Mouse (Mus musculus) liver, adult (tissue): ENCODE data around the gene Ptprn2.

ENCODE experiments used
- GATA4 ChIP-seq: IDR thresholded peaks from 2 replicates; pipeline ENCODE4 v1.6.1; 2014; ENCODE audit warnings: mild to moderate bottlenecking, low read length; ENCODE audit not compliant: insufficient replicate concordance

Ptprn2 gene

DNA sequence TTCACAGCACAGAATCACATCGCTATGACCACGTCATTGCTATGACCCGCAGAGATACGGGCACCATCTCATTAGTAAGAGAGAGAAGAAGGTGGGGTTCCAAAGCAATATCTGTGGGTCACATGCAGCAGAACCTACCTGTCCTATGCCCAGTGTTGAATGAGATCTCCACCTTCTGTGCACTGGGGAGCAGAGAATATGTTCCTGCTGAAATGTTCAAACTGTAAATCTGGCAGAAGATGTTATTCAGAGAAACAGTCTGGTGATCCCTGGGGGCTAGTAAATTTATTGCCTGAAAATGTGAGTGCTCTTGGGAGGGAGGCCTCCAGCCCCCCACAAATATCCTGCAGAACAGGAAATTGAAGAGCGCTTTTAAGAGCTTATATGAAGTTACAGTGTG is 490.0 kb downstream of the Ptprn2 start:
- TF ChIP-seq GATA4: no peak

DNA sequence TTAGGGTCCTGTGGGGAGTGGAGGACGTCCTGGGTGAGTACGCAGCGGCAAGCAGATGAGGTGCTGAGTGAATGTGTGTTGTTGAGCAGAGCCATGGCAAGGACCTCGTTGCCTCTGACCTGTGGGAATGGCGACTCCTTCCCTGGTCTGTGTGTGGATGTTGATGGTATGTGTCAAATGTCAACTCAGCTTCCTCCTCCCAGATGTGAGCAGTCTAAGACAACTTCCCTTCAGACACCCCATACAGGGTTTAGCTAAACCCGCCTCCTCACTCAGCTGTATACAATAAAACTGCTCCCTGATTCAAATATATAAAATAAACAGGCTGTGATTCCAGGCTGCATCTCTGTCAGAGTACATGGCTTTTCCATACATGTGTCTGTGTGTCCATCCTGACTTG is 491.5 kb downstream of the Ptprn2 start:
- no peak for TF ChIP-seq GATA4

DNA sequence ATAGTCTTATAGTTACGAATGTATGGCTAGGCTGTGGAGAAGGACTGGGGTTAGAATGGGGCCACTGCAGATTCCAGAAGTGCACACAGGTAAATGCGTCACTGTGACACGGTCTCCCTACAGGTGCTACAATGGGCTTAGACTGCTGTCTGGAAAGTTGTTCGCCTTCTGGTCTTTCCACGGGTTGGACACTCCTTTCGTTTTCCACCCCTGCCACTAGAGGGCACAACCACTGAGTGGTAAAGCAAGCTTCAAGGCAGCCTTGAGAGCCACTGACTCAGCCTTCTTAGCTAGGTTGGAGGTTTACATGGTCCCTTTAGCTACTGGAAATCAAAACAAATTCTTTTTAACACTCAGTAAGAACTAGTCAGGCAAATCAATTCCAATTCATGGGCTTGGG is 492.7 kb downstream of the Ptprn2 start:
- no peak for TF ChIP-seq GATA4

DNA sequence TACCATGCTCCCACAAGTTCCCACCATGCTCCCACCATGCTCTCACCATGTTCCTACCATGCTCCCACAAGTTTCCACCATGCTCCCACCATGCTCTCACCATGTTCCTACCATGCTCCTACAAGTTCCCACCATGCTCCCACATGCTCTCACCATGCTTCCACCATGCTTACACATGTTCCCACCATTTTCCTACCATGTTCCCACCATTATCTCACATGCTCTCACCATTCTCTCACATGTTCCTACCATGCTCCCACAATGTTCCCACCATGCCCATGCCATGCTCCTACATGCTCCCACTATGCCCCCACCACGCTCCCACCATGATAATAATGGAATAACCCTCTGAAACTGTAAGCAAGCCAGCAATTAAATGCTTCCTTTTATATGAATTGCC is 495.8 kb downstream of the Ptprn2 start:
- no peak for TF ChIP-seq GATA4

DNA sequence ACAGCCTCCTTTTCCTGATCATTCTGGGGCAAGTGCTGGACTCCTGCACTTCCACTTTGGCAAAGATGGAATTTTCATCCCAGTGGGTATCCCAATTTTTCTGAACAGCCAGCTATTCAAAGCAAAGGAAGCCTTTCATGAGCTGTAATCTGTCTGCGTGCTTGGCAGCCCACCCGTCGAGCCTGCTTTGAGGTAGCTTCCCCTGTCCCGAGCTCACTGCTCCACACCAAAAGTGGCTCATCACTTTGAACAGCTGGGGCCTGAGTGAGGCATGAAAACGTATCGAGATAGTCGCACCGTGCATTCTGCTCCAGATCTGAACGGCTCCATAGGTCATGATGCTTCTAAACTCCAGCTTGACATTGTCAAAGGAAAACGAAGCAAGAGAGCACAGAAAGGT is 503.6 kb downstream of the Ptprn2 start:
- TF ChIP-seq GATA4: no peak

DNA sequence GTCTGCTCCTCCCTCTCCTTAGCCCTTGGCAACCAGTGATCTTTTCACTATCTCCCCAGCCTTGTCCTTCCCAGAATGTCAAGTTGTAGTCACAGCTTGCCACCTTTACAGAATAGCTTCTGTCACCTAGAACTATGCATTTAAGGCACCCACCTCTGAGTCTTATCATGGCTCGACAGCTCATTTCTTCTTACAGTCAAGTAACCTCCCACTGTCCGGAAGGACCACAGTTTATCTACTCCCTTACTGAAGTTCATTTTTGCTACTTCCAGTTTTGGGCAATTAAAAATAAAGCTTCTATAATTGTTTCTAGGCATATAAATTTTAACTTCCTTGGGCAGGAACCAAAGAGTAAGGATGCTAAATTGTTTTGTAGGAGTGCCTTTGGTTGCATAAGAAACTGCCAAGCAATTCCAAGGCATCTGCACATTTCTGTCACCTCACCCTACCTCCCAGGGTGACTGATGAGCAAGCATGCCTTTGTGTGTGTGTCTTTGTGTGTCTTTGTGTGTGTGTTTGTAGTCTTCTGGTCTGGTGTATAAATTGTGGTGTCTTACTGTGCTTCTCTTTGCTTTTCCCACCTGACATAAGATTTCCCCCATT is 516.1 kb downstream of the Ptprn2 start:
- no peak for TF ChIP-seq GATA4

DNA sequence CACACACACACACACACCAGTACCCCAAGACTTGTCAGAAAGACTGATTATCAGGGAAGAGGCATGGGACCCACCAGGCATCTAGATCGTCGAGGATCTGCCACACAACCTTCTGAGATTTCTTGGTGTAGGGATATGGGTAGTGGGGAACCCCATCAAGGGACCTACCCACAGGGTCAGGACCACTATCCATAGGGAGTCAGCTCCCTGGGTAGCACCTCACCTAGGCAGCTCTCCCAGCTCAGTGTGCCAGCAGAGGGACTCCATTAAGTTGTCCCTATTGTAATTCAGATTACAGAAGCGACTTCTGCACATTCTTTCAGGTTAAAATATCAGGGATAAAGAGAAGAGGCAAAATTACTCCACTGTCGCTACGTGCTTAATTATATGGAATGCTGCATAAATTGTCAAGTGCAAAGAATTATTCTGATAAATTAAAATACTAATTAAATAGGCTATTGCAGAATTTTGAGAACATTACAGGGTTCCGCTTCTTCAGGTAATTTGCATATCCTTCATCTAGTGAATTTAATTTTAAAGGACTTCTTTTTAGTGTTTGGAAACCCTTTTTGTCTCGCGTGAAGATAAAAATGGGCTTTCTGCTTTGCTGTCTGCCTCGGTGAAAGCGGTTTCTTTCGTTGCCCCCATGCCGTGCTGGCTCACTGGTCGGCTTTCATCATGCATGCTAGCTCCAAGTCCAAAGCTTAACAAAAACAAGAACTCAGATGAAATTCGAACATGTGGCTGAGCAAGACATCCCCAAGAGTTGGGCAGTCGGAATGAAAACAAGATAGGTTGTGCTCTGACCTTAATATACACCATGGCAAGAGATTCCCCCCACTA is 531.5 kb downstream of the Ptprn2 start:
- no peak for TF ChIP-seq GATA4

DNA sequence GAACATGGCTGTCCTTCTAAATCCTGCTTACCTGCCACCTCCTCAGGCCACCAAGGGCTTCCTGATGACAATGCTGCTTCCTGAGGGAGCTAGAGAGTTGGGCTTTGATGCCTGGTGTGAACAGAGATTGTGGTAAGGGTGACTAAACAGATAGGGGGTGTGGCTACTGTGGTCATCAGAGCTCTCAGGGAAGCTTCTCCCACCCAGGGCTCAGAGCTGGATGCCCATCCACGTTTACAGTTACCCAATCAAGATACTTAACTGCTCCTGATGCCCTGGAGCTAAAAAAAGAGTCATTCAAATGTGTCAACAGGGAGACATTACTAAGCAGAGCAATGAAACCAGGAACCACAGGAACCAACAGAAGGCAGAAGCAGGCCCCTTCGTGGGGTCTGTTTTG is 532.4 kb downstream of the Ptprn2 start:
- TF ChIP-seq GATA4: no peak

DNA sequence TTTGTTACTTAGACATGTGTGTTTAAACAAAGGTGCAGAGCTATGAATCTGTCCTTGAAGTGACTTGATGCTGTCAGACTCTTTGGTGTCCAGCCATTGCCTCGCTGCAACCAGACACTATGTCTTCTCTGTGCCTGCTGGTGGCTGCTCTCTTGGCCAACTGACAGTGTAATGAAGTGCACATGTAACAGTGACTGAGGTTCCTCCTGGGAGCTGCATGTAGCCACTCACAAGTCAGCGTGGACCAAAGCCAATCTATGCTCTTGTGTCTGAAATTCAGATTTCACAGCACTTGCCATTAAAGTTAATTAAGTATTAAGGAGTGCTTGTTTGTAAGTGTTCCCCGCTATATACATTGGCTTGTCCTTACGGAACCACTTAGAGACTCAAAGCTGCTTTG is 537.7 kb downstream of the Ptprn2 start:
- TF ChIP-seq GATA4: no peak

DNA sequence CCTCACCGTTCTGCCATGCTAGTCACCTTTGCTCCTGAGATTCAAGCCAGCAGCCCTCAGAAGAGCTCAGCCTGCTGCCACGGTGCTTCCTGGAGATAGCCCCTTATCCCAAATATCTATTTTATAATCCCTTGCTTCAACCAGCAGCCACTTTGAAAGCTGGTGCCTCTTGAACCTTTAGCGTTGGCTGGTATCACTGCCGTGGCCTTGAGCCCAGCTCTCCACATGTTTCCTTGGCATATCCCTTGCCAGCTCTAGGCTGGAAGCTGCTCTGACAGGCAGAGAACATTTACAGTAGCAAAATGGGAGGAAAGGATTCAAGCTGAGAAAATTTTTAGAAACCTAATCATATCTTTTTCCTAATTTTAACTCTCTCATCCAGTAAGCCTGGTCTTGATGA is 539.4 kb downstream of the Ptprn2 start:
- no peak for TF ChIP-seq GATA4

DNA sequence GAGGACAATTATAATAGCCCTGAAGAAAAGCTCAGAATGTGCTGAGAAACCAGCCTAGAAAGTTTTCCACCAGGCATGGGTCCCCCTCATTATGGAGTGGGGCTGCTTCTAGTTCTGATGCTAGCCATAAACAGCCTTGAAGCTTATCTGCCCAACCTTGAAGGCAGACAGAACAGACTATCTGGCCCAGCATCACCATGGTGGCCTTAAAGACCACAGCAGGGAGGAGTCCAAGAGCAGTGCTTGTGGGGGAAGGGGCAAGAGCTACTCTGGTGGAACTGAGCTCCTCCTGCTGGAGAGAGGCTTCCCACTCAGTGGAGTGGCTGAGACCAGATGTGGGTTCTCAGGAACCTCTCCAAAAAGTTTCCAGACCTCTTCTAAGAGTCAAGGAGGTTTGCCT is 540.2 kb downstream of the Ptprn2 start:
- no peak for TF ChIP-seq GATA4

DNA sequence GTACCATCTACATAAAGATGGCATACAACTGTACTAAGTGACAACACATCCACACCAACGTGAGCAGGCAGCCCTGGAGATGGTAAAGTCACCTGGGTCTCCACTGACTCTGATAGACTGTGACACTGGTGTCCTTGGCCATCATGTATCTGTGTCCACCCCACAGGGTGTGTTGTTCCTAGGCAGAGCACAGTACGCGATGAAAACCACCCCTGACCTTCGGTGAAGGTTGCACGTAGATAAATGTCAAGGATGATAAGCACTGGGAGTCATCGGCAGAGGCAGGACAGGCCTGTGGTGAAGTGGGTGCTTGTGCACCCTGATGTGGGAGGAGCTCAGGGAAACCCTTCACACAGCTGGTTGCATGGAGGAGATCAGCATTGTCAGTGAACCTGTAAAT is 541.8 kb downstream of the Ptprn2 start:
- TF ChIP-seq GATA4: no peak

DNA sequence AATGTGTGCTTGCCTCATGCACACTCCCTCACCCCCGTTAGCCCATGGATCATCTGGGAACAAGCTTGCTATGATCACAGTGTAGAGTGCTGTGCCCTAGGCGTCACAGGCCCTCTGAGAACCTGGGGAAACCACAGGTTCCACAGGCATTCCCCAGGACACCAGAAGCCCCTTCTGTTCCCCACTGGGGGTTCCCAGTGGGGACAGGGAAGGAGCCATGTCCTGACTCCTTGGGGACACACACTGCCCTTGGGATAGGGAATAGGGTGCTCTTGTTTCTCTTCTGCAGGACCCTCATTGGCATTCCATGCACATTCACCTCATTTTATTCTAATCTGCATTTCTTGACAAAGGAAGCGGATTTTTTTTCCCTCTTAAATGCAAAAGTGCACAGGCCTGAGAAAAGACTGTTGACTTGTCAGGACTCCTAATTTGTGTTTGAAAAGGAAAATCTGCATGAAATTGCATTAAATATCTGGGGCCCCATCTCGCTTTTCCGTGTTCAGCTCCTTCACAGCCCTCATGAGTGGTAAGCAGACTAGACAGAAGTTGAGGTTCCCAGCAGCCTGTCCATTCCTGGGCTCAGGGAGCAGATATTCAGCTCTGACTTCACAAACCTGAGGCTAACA is 542.9 kb downstream of the Ptprn2 start:
- TF ChIP-seq GATA4: no peak

DNA sequence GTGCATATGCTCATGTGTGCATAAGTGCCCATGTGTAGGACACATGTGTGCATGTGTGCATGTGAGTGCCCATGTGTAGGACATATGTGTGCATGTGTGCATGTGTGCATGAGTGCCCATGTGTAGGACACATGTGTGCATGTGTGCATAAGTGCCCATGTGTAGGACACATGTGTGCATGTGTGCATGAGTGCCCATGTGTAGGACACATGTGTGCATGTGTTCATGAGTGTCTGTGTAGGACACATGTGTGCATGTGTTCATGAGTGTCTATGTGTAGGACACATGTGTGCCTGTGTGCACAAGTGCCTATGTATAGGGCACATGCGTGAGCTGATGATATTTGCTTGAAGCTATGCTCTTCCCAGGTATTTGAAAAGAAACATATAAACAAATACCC is 547.7 kb downstream of the Ptprn2 start:
- TF ChIP-seq GATA4: no peak

DNA sequence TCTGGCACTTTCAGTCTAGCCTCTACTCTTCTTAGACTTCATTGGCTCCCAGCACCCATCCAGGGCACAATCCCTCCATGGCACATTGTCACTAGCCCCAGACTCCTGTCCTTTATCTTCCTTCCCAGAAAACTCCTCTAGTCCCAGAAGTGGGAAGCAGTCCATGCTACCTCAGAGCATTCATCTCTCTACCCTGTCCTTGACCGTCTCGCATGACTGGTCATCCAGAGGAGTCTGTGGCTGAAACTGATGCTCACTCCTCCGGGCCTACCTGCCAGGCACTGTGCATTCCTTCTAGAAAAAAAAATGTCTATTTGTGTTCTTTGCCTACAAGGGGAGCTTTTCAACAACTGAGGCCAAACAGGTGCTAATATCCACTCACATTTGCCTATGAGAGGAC is 549.0 kb downstream of the Ptprn2 start:
- no peak for TF ChIP-seq GATA4

DNA sequence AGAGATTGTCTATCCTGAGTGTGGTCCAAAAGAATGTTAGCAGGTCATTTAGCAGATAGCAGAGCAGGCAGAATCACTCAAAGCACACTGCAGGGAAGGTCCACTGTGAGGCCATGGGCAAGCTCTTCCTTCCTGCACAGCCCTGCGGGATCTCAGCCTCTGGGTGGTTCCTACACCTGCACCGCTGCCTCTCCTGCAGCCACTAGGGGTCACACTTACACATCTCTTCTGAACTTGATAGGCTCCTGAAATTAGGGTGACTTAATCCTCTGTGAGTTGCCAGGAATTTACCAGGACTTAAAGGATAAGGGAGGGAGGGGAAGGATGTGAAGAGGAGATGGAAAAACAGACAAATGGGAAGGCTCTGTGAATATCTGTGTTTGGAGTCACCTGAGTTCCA is 549.7 kb downstream of the Ptprn2 start:
- no peak for TF ChIP-seq GATA4
